Mouse (Mus musculus): ENCODE measurements at regions not wholly inside any gene's neighbourhood (a gene's known extent, or its start where the extent isn't known, plus 50 kb on each side); places are given as distances from the start of the nearest gene placed in this dataset.

- Histone ChIP-seq H3K4me2 (ENCODE audit: low read length) (no peak overlapping the region), H3K27me3 (replicated peaks; ENCODE audit: control insufficient read depth, insufficient read depth, low read length) (no peaks in the 10 kb centered on the region), H3K4me3 (ENCODE audit: low read depth, low read length) (no peak overlapping the region), H3K9ac (ENCODE audit: low read length) (no peak overlapping the region), H3K9me3 (ENCODE audit: control insufficient read depth, low read length) (no peaks in the 10 kb centered on the region), H3K27ac (ENCODE audit: low read depth) (no peak overlapping the region), H3K36me3 (ENCODE audit: control insufficient read depth, insufficient read depth, low read length) (no peaks in the 10 kb centered on the region), H3K4me1 (replicated peaks; ENCODE audit: control insufficient read depth, insufficient read depth, low read length) (no peaks in the 10 kb centered on the region)
- no peak for ATAC-seq (replicated peaks; ENCODE audit: low FRiP score, low TSS enrichment, low read depth)
- 90% methylated on average over 1 of the region's 1 CpGs for WGBS
- no peak for DNase-seq (ENCODE audit: low spot score)
Measured at GRCm38 (mm10) chr17:62436044-62436443, 445.1 kb downstream of the Efna5 start.

GRCm38 (mm10) chr17:62423476-62424385 is 457.4 kb downstream of the Efna5 start:
- no peaks in the 10 kb centered on the region for H3K9me3 ChIP-seq (ENCODE audit: control insufficient read depth, low read length)
- ATAC-seq (replicated peaks; ENCODE audit: low FRiP score, low TSS enrichment, low read depth) = no peak
- H3K27ac ChIP-seq (ENCODE audit: low read depth) = no peak overlapping the region
- H3K27me3 ChIP-seq (replicated peaks; ENCODE audit: control insufficient read depth, insufficient read depth, low read length) = no peaks in the 10 kb centered on the region
- H3K9ac ChIP-seq (ENCODE audit: low read length) = no peak overlapping the region
- no peaks in the 10 kb centered on the region for H3K4me1 ChIP-seq (replicated peaks; ENCODE audit: control insufficient read depth, insufficient read depth, low read length)
- H3K4me3 ChIP-seq (ENCODE audit: low read depth, low read length) = no peak overlapping the region
- WGBS = 67% methylated on average over 11 of the region's 11 CpGs
- no peak overlapping the region for H3K4me2 ChIP-seq (ENCODE audit: low read length)
- no peak for DNase-seq (ENCODE audit: low spot score)
- no peaks in the 10 kb centered on the region for H3K36me3 ChIP-seq (ENCODE audit: control insufficient read depth, insufficient read depth, low read length)

- DNase-seq (ENCODE audit: low spot score) (no peak), ATAC-seq (replicated peaks; ENCODE audit: low FRiP score, low TSS enrichment, low read depth) (no peak)
- WGBS = 74% methylated on average over 7 of the region's 8 CpGs
- Histone ChIP-seq H3K27ac (ENCODE audit: low read depth) (no peak overlapping the region), H3K4me2 (ENCODE audit: low read length) (no peak overlapping the region), H3K9me3 (ENCODE audit: control insufficient read depth, low read length) (no peaks in the 10 kb centered on the region), H3K9ac (ENCODE audit: low read length) (no peak overlapping the region), H3K27me3 (replicated peaks; ENCODE audit: control insufficient read depth, insufficient read depth, low read length) (no peaks in the 10 kb centered on the region), H3K4me1 (replicated peaks; ENCODE audit: control insufficient read depth, insufficient read depth, low read length) (no peaks in the 10 kb centered on the region), H3K36me3 (ENCODE audit: control insufficient read depth, insufficient read depth, low read length) (no peaks in the 10 kb centered on the region), H3K4me3 (ENCODE audit: low read depth, low read length) (no peak overlapping the region)
Measured at GRCm38 (mm10) chr17:62417584-62417983, 463.5 kb downstream of the Efna5 start.

GRCm38 (mm10) chr17:62415152-62415551 is 466.0 kb downstream of the Efna5 start:
- H3K36me3 ChIP-seq (ENCODE audit: control insufficient read depth, insufficient read depth, low read length) = no peaks in the 10 kb centered on the region
- H3K9ac ChIP-seq (ENCODE audit: low read length) = no peak overlapping the region
- no peaks in the 10 kb centered on the region for H3K4me1 ChIP-seq (replicated peaks; ENCODE audit: control insufficient read depth, insufficient read depth, low read length)
- ATAC-seq (replicated peaks; ENCODE audit: low FRiP score, low TSS enrichment, low read depth) = no peak
- no peak for DNase-seq (ENCODE audit: low spot score)
- no peak overlapping the region for H3K27ac ChIP-seq (ENCODE audit: low read depth)
- no peaks in the 10 kb centered on the region for H3K27me3 ChIP-seq (replicated peaks; ENCODE audit: control insufficient read depth, insufficient read depth, low read length)
- H3K4me3 ChIP-seq (ENCODE audit: low read depth, low read length) = no peak overlapping the region
- 84% methylated on average over 4 of the region's 4 CpGs for WGBS
- H3K4me2 ChIP-seq (ENCODE audit: low read length) = no peak overlapping the region
- no peaks in the 10 kb centered on the region for H3K9me3 ChIP-seq (ENCODE audit: control insufficient read depth, low read length)

- no peaks in the 10 kb centered on the region for H3K27me3 ChIP-seq (replicated peaks; ENCODE audit: control insufficient read depth, insufficient read depth, low read length)
- ATAC-seq (replicated peaks; ENCODE audit: low FRiP score, low TSS enrichment, low read depth) (no peak), DNase-seq (ENCODE audit: low spot score) (no peak)
- no peaks in the 10 kb centered on the region for H3K4me1 ChIP-seq (replicated peaks; ENCODE audit: control insufficient read depth, insufficient read depth, low read length)
- H3K4me2 ChIP-seq (ENCODE audit: low read length) = no peak overlapping the region
- H3K9me3 ChIP-seq (ENCODE audit: control insufficient read depth, low read length) = no peaks in the 10 kb centered on the region
- H3K27ac ChIP-seq (ENCODE audit: low read depth) = no peak overlapping the region
- 86% methylated on average over 12 of the region's 12 CpGs for WGBS
- no peak overlapping the region for H3K9ac ChIP-seq (ENCODE audit: low read length)
- no peaks in the 10 kb centered on the region for H3K36me3 ChIP-seq (ENCODE audit: control insufficient read depth, insufficient read depth, low read length)
- H3K4me3 ChIP-seq (ENCODE audit: low read depth, low read length) = no peak overlapping the region
Measured at GRCm38 (mm10) chr17:62412666-62413180, 468.4 kb downstream of the Efna5 start.

- ATAC-seq (replicated peaks; ENCODE audit: low FRiP score, low TSS enrichment, low read depth) (no peak), DNase-seq (ENCODE audit: low spot score) (no peak)
- H3K36me3 ChIP-seq (ENCODE audit: control insufficient read depth, insufficient read depth, low read length) = no peaks in the 10 kb centered on the region
- H3K9ac ChIP-seq (ENCODE audit: low read length) = no peak overlapping the region
- H3K27ac ChIP-seq (ENCODE audit: low read depth) = no peak overlapping the region
- 88% methylated on average over 1 of the region's 1 CpGs for WGBS
- no peaks in the 10 kb centered on the region for H3K4me1 ChIP-seq (replicated peaks; ENCODE audit: control insufficient read depth, insufficient read depth, low read length)
- no peaks in the 10 kb centered on the region for H3K27me3 ChIP-seq (replicated peaks; ENCODE audit: control insufficient read depth, insufficient read depth, low read length)
- H3K9me3 ChIP-seq (ENCODE audit: control insufficient read depth, low read length) = no peaks in the 10 kb centered on the region
- no peak overlapping the region for H3K4me2 ChIP-seq (ENCODE audit: low read length)
- H3K4me3 ChIP-seq (ENCODE audit: low read depth, low read length) = no peak overlapping the region
Measured at GRCm38 (mm10) chr17:62403739-62404138, 477.4 kb downstream of the Efna5 start.

GRCm38 (mm10) chr17:62393355-62394006 is 487.6 kb downstream of the Efna5 start:
- Histone ChIP-seq H3K9ac (ENCODE audit: low read length) (no peak overlapping the region), H3K4me2 (ENCODE audit: low read length) (no peak overlapping the region), H3K27ac (ENCODE audit: low read depth) (no peak overlapping the region), H3K27me3 (replicated peaks; ENCODE audit: control insufficient read depth, insufficient read depth, low read length) (no peaks in the 10 kb centered on the region), H3K9me3 (ENCODE audit: control insufficient read depth, low read length) (no peaks in the 10 kb centered on the region), H3K36me3 (ENCODE audit: control insufficient read depth, insufficient read depth, low read length) (no peaks in the 10 kb centered on the region), H3K4me3 (ENCODE audit: low read depth, low read length) (no peak overlapping the region), H3K4me1 (replicated peaks; ENCODE audit: control insufficient read depth, insufficient read depth, low read length) (no peaks in the 10 kb centered on the region)
- no peak for DNase-seq (ENCODE audit: low spot score)
- no peak for ATAC-seq (replicated peaks; ENCODE audit: low FRiP score, low TSS enrichment, low read depth)
- WGBS = 90% methylated on average over 8 of the region's 8 CpGs

GRCm38 (mm10) chr17:62384053-62384452 is 497.1 kb downstream of the Efna5 start:
- no peaks in the 10 kb centered on the region for H3K9me3 ChIP-seq (ENCODE audit: control insufficient read depth, low read length)
- WGBS = 71% methylated on average over 16 of the region's 16 CpGs
- H3K9ac ChIP-seq (ENCODE audit: low read length) = no peak overlapping the region
- H3K27ac ChIP-seq (ENCODE audit: low read depth) = no peak overlapping the region
- H3K4me3 ChIP-seq (ENCODE audit: low read depth, low read length) = no peak overlapping the region
- no peak for ATAC-seq (replicated peaks; ENCODE audit: low FRiP score, low TSS enrichment, low read depth)
- no peak for DNase-seq (ENCODE audit: low spot score)
- H3K4me2 ChIP-seq (ENCODE audit: low read length) = no peak overlapping the region
- H3K36me3 ChIP-seq (ENCODE audit: control insufficient read depth, insufficient read depth, low read length) = no peaks in the 10 kb centered on the region
- no peaks in the 10 kb centered on the region for H3K4me1 ChIP-seq (replicated peaks; ENCODE audit: control insufficient read depth, insufficient read depth, low read length)
- no peaks in the 10 kb centered on the region for H3K27me3 ChIP-seq (replicated peaks; ENCODE audit: control insufficient read depth, insufficient read depth, low read length)

All from intestine, embryonic 14.5 days (tissue).